Mouse (Mus musculus): Measurements from ENCODE around the gene Lig3. TPM values are rescaled to one million over a fixed set of nuclear protein-coding genes. Genes with fewer than 3 reads are reported as not detected.
A peak's percentile ranks its signal among the peaks of the same experiment; 100 is the strongest.

The Lig3 gene
- polyA plus RNA-seq, 1 experiment from 2014 or later: 57.0 TPM

DNA sequence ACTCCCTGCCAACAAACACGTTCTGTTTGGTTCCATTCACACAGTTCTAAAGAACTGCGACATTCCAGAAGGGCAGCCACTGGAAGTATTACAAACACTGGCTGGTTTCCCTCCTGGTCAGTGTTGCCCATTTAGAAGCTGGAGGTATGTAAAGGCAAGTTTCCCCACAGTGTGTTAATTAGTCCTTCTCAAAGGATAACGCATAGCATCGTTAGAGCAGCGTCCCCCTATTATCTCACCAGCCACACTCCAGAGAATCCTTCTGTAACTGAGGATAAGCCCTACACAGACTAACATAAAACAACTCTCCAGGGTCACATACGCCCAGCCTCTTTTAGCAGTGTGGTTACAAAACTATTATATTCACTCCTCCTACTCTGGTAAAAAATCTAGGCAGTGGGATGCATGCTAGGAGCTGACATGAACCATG is 66.7 kb downstream of the Lig3 start:
- H3K36me3 ChIP-seq (ENCODE audit: control insufficient read depth, insufficient read depth, low read length): no peaks in the 10 kb centered on the region
- H3K27me3 ChIP-seq (ENCODE audit: control insufficient read depth, insufficient read depth, low read length): 0 out of 2 replicates have a peak, but pooled peaks cover 2% of the 10 kb centered on the region
- H3K9me3 ChIP-seq (ENCODE audit: control insufficient read depth, low read length): no peaks in the 10 kb centered on the region
- H3K4me2 ChIP-seq (ENCODE audit: low read depth, low read length, severe bottlenecking): no peak overlapping the region
- no peak overlapping the region for H3K9ac ChIP-seq (ENCODE audit: low read length)
- no peak overlapping the region for H3K4me3 ChIP-seq (ENCODE audit: low read depth, low read length)
- WGBS: 16% methylated on average over 6 of the region's 6 CpGs
- no peak for DNase-seq (ENCODE audit: low spot score)
- no peak overlapping the region for H3K27ac ChIP-seq (ENCODE audit: low read depth, low read length)
- H3K4me1 ChIP-seq (replicated peaks; ENCODE audit: control insufficient read depth, insufficient read depth, low read length): peaks cover 9% of the 10 kb centered on the region; the same call in 1 of the 2 replicates
- 0 out of 2 replicates have a peak, but pooled peaks have one; percentile 42 for ATAC-seq (replicated peaks; ENCODE audit: low FRiP score)

DNA sequence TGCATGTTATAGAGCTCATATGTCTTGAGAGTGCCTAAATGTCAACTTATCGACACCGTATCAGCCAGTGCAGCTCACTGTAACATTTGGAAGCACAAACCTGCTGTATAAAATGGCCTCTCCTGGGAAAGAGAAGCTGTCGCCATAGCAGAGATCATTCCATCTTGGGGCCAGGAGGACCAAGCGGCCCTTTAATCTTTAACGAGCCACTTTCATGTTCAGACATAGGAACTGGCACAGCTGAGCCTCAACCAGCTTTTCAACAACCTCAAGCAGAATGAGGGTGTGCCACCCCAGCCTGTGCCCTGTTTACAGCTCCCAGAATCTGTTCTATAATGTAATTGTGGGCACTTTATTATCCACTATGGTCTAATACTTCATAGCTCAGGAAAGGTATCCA is 69.4 kb downstream of the Lig3 start:
- DNase-seq (ENCODE audit: low spot score) (no peak), ATAC-seq (replicated peaks; ENCODE audit: low FRiP score) (no peak)
- Histone ChIP-seq H3K4me2 (ENCODE audit: low read depth, low read length, severe bottlenecking) (no peak overlapping the region), H3K4me3 (ENCODE audit: low read depth, low read length) (no peak overlapping the region), H3K36me3 (ENCODE audit: control insufficient read depth, insufficient read depth, low read length) (no peaks in the 10 kb centered on the region), H3K27ac (ENCODE audit: low read depth, low read length) (no peak overlapping the region), H3K4me1 (replicated peaks; ENCODE audit: control insufficient read depth, insufficient read depth, low read length) (peaks cover 9% of the 10 kb centered on the region; the same call in 1 of the 2 replicates), H3K9me3 (ENCODE audit: control insufficient read depth, low read length) (no peaks in the 10 kb centered on the region), H3K27me3 (ENCODE audit: control insufficient read depth, insufficient read depth, low read length) (0 out of 2 replicates have a peak, but pooled peaks cover under 1% of the 10 kb centered on the region), H3K9ac (ENCODE audit: low read length) (no peak overlapping the region)
- 59% methylated on average over 5 of the region's 5 CpGs for WGBS

GRCm38 (mm10) chr11:82852115-82852514 is 71.2 kb downstream of the Lig3 start:
- Histone ChIP-seq H3K27ac (ENCODE audit: low read depth, low read length) (no peak overlapping the region), H3K27me3 (ENCODE audit: control insufficient read depth, insufficient read depth, low read length) (no peaks in the 10 kb centered on the region), H3K4me2 (ENCODE audit: low read depth, low read length, severe bottlenecking) (no peak overlapping the region), H3K36me3 (ENCODE audit: control insufficient read depth, insufficient read depth, low read length) (no peaks in the 10 kb centered on the region), H3K4me3 (ENCODE audit: low read depth, low read length) (no peak overlapping the region), H3K9me3 (ENCODE audit: control insufficient read depth, low read length) (no peaks in the 10 kb centered on the region), H3K9ac (ENCODE audit: low read length) (no peak overlapping the region), H3K4me1 (replicated peaks; ENCODE audit: control insufficient read depth, insufficient read depth, low read length) (peaks cover 7% of the 10 kb centered on the region; the same call in 1 of the 2 replicates)
- WGBS: 93% methylated on average over 11 of the region's 11 CpGs
- no peak for ATAC-seq (replicated peaks; ENCODE audit: low FRiP score)
- DNase-seq (ENCODE audit: low spot score): no peak

- Histone ChIP-seq H3K36me3 (ENCODE audit: control insufficient read depth, insufficient read depth, low read length) (no peaks in the 10 kb centered on the region), H3K9me3 (ENCODE audit: control insufficient read depth, low read length) (no peaks in the 10 kb centered on the region), H3K4me1 (replicated peaks; ENCODE audit: control insufficient read depth, insufficient read depth, low read length) (peaks cover 4% of the 10 kb centered on the region; the same call in 1 of the 2 replicates), H3K27ac (ENCODE audit: low read depth, low read length) (no peak overlapping the region), H3K9ac (ENCODE audit: low read length) (no peak overlapping the region), H3K4me3 (ENCODE audit: low read depth, low read length) (no peak overlapping the region), H3K4me2 (ENCODE audit: low read depth, low read length, severe bottlenecking) (no peak overlapping the region), H3K27me3 (ENCODE audit: control insufficient read depth, insufficient read depth, low read length) (no peaks in the 10 kb centered on the region)
- DNase-seq (ENCODE audit: low spot score): no peak
- WGBS: 84% methylated on average over 10 of the region's 10 CpGs
- no peak for ATAC-seq (replicated peaks; ENCODE audit: low FRiP score)
These were observed 71.6 kb downstream of the Lig3 start for GRCm38 (mm10) chr11:82852540-82852939.

DNA sequence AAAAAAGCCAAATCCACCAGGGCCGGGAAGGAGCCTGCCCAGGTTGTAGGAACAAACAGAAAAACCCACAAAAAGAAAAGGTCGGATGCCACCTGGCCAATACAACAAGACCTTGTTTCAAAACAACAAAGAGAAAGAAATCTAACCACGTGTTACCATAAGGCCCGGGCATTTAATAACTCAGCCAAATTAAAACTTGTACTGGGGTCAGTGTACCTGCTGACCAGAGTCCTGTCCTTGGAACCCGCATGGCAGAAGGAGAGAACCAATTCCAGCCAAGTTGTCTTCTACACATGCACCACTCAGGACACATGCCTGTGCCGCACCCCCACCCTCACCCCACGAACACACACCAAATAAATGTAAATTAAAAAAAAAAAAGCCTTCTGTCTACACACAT is 72.0 kb downstream of the Lig3 start:
- WGBS: 91% methylated on average over 7 of the region's 7 CpGs
- no peak for DNase-seq (ENCODE audit: low spot score)
- no peak overlapping the region for H3K4me2 ChIP-seq (ENCODE audit: low read depth, low read length, severe bottlenecking)
- ATAC-seq (replicated peaks; ENCODE audit: low FRiP score): no peak
- H3K4me1 ChIP-seq (replicated peaks; ENCODE audit: control insufficient read depth, insufficient read depth, low read length): no peaks in the 10 kb centered on the region; the same call in 1 of the 2 replicates
- no peak overlapping the region for H3K4me3 ChIP-seq (ENCODE audit: low read depth, low read length)
- H3K27ac ChIP-seq (ENCODE audit: low read depth, low read length): no peak overlapping the region
- H3K27me3 ChIP-seq (ENCODE audit: control insufficient read depth, insufficient read depth, low read length): no peaks in the 10 kb centered on the region
- no peaks in the 10 kb centered on the region for H3K9me3 ChIP-seq (ENCODE audit: control insufficient read depth, low read length)
- H3K9ac ChIP-seq (ENCODE audit: low read length): no peak overlapping the region
- no peaks in the 10 kb centered on the region for H3K36me3 ChIP-seq (ENCODE audit: control insufficient read depth, insufficient read depth, low read length)

Other genes with a start within 250 kb of the Lig3 start
- 0.33 and 0.60 TPM in 2 replicates for gene Cct6b, start 16.8 kb upstream of the Lig3 start, polyA plus RNA-seq (2014; fragmentation: Nextera tagmentation; extraction: Ambion mirVana)
- gene Zfp830, start 16.8 kb upstream of the Lig3 start, polyA plus RNA-seq (2014; fragmentation: Nextera tagmentation; extraction: Ambion mirVana): 36.3 and 38.6 TPM in 2 replicates
- gene Rffl, start 90.1 kb downstream of the Lig3 start, polyA plus RNA-seq (2014; fragmentation: Nextera tagmentation; extraction: Ambion mirVana): 17.0 and 18.4 TPM in 2 replicates
- gene Rad51d, start 109.5 kb downstream of the Lig3 start, polyA plus RNA-seq (2014; fragmentation: Nextera tagmentation; extraction: Ambion mirVana): 15.6 and 17.4 TPM in 2 replicates
- gene Fndc8, start 111.0 kb downstream of the Lig3 start, polyA plus RNA-seq (2014; fragmentation: Nextera tagmentation; extraction: Ambion mirVana): 0.44 and 0.48 TPM in 2 replicates
- 31.9 and 34.8 TPM in 2 replicates for gene Nle1, start 127.3 kb downstream of the Lig3 start, polyA plus RNA-seq (2014; fragmentation: Nextera tagmentation; extraction: Ambion mirVana)
- 0.20 and 0.41 TPM in 2 replicates for gene Unc45b, start 129.4 kb downstream of the Lig3 start, polyA plus RNA-seq (2014; fragmentation: Nextera tagmentation; extraction: Ambion mirVana)
- gene Slfn5, start 170.2 kb downstream of the Lig3 start, polyA plus RNA-seq (2014; fragmentation: Nextera tagmentation; extraction: Ambion mirVana): 0.28 and 0.40 TPM in 2 replicates
- 9.3 and 9.8 TPM in 2 replicates for gene Slfn9, start 210.7 kb downstream of the Lig3 start, polyA plus RNA-seq (2014; fragmentation: Nextera tagmentation; extraction: Ambion mirVana)
- 0.15 and 0.16 TPM in 2 replicates for gene Slfn8, start 239.7 kb downstream of the Lig3 start, polyA plus RNA-seq (2014; fragmentation: Nextera tagmentation; extraction: Ambion mirVana)

Measured in forebrain, embryonic 11.5 days (tissue).